Mouse (Mus musculus): ENCODE results near the gene Sae1. TPM values are rescaled to one million over a fixed set of nuclear protein-coding genes. Genes with fewer than 3 reads are reported as not detected.
A peak's percentile ranks its signal among the peaks of the same experiment; 100 is the strongest.

Sae1 gene
- polyA plus RNA-seq, 1 experiment from 2014 or later = 232 TPM

- Histone ChIP-seq H3K27ac (replicated peaks; ENCODE audit: low read depth, low read length) (no peak overlapping the region), H3K36me3 (ENCODE audit: control insufficient read depth, insufficient read depth, low read length) (peaks cover 49% of the 10 kb centered on the region), H3K4me3 (ENCODE audit: low read depth, low read length) (no peak overlapping the region), H3K27me3 (replicated peaks; ENCODE audit: control insufficient read depth, insufficient read depth, low read length) (no peaks in the 10 kb centered on the region), H3K9ac (ENCODE audit: low read depth, low read length) (no peak overlapping the region), H3K4me1 (ENCODE audit: control insufficient read depth, insufficient read depth, low read length) (peaks cover 9% of the 10 kb centered on the region; the same call in 1 of the 2 replicates), H3K9me3 (ENCODE audit: control insufficient read depth, low read length) (no peaks in the 10 kb centered on the region), H3K4me2 (ENCODE audit: low read depth, low read length) (no peak overlapping the region)
- 87% methylated on average over 10 of the region's 10 CpGs for WGBS
- ATAC-seq (ENCODE audit: low read depth) (no peak), DNase-seq (ENCODE audit: low spot score) (no peak)
These were observed 112.4 kb downstream of the Sae1 start for GRCm38 (mm10) chr7:16274922-16275890.

- ATAC-seq (ENCODE audit: low read depth) (peak; percentile 82), DNase-seq (ENCODE audit: low spot score) (peak; percentile 92)
- Histone ChIP-seq H3K27me3 (replicated peaks; ENCODE audit: control insufficient read depth, insufficient read depth, low read length) (no peaks in the 10 kb centered on the region), H3K9me3 (ENCODE audit: control insufficient read depth, low read length) (no peaks in the 10 kb centered on the region), H3K36me3 (ENCODE audit: control insufficient read depth, insufficient read depth, low read length) (peaks cover 37% of the 10 kb centered on the region), H3K9ac (ENCODE audit: low read depth, low read length) (peak overlapping the region; percentile 85), H3K4me1 (ENCODE audit: control insufficient read depth, insufficient read depth, low read length) (peaks cover 9% of the 10 kb centered on the region; the same call in 1 of the 2 replicates), H3K4me3 (ENCODE audit: low read depth, low read length) (peak overlapping the region; percentile 78), H3K4me2 (ENCODE audit: low read depth, low read length) (peak overlapping the region; percentile 77), H3K27ac (replicated peaks; ENCODE audit: low read depth, low read length) (peak overlapping the region; percentile 92)
- WGBS = 0% methylated on average over 13 of the region's 18 CpGs
These were observed 113.9 kb downstream of the Sae1 start for GRCm38 (mm10) chr7:16273766-16274140.

- H3K27me3 ChIP-seq (replicated peaks; ENCODE audit: control insufficient read depth, insufficient read depth, low read length) = no peaks in the 10 kb centered on the region
- H3K27ac ChIP-seq (replicated peaks; ENCODE audit: low read depth, low read length) = peak within 1 kb of the TSS; percentile 92
- H3K9ac ChIP-seq (ENCODE audit: low read depth, low read length) = peak within 1 kb of the TSS; percentile 85
- WGBS = under 1% methylated on average over 28 of the region's 49 CpGs
- peaks cover 32% of the 10 kb centered on the region for H3K36me3 ChIP-seq (ENCODE audit: control insufficient read depth, insufficient read depth, low read length)
- peaks cover 9% of the 10 kb centered on the region; the same call in 1 of the 2 replicates for H3K4me1 ChIP-seq (ENCODE audit: control insufficient read depth, insufficient read depth, low read length)
- ATAC-seq (ENCODE audit: low read depth) (peak; percentile 86), DNase-seq (ENCODE audit: low spot score) (peak; percentile 99)
- H3K4me3 ChIP-seq (ENCODE audit: low read depth, low read length) = peak within 1 kb of the TSS; percentile 78
- H3K9me3 ChIP-seq (ENCODE audit: control insufficient read depth, low read length) = no peaks in the 10 kb centered on the region
- H3K4me2 ChIP-seq (ENCODE audit: low read depth, low read length) = peak within 1 kb of the TSS; percentile 77
These were observed 114.4 kb downstream of the Sae1 start, which contains the start of gene Inafm1 for GRCm38 (mm10) chr7:16273081-16273765. Gene Inafm1 (minus strand): TSS chr7:16273617.

GRCm38 (mm10) chr7:16272681-16273080 lies 114.9 kb downstream of the Sae1 start:
- ATAC-seq (ENCODE audit: low read depth) = peak; percentile 81
- WGBS = 2% methylated on average over 17 of the region's 46 CpGs

GRCm38 (mm10) chr7:16271139-16271538 lies 116.5 kb downstream of the Sae1 start:
- ATAC-seq (ENCODE audit: low read depth) (no peak), DNase-seq (ENCODE audit: low spot score) (no peak)
- Histone ChIP-seq H3K9ac (ENCODE audit: low read depth, low read length) (no peak overlapping the region), H3K9me3 (ENCODE audit: control insufficient read depth, low read length) (no peaks in the 10 kb centered on the region), H3K27ac (replicated peaks; ENCODE audit: low read depth, low read length) (no peak overlapping the region), H3K4me1 (ENCODE audit: control insufficient read depth, insufficient read depth, low read length) (peaks cover 9% of the 10 kb centered on the region; the same call in 1 of the 2 replicates), H3K4me3 (ENCODE audit: low read depth, low read length) (no peak overlapping the region), H3K4me2 (ENCODE audit: low read depth, low read length) (peak overlapping the region; percentile 77; the same call in 1 of the 2 replicates), H3K36me3 (ENCODE audit: control insufficient read depth, insufficient read depth, low read length) (peaks cover 11% of the 10 kb centered on the region), H3K27me3 (replicated peaks; ENCODE audit: control insufficient read depth, insufficient read depth, low read length) (no peaks in the 10 kb centered on the region)
- 24% methylated on average over 1 of the region's 1 CpGs for WGBS

More at GRCm38 (mm10) chr7:16272681-16273080, 114.9 kb downstream of the Sae1 start:
- peaks cover 26% of the 10 kb centered on the region for H3K36me3 ChIP-seq (ENCODE audit: control insufficient read depth, insufficient read depth, low read length)
- H3K4me2 ChIP-seq (ENCODE audit: low read depth, low read length) = peak overlapping the region; percentile 77
- DNase-seq (ENCODE audit: low spot score) = peak; percentile 79
- H3K4me1 ChIP-seq (ENCODE audit: control insufficient read depth, insufficient read depth, low read length) = peaks cover 9% of the 10 kb centered on the region; the same call in 1 of the 2 replicates
- peak overlapping the region; percentile 85 for H3K9ac ChIP-seq (ENCODE audit: low read depth, low read length)
- H3K4me3 ChIP-seq (ENCODE audit: low read depth, low read length) = peak overlapping the region; percentile 78
- H3K9me3 ChIP-seq (ENCODE audit: control insufficient read depth, low read length) = no peaks in the 10 kb centered on the region
- peak overlapping the region; percentile 92 for H3K27ac ChIP-seq (replicated peaks; ENCODE audit: low read depth, low read length)
- no peaks in the 10 kb centered on the region for H3K27me3 ChIP-seq (replicated peaks; ENCODE audit: control insufficient read depth, insufficient read depth, low read length)

Other genes starting within 250 kb of the Sae1 start
- 29.5 and 35.5 TPM in 2 replicates for gene Meis3, start 212.7 kb downstream of the Sae1 start, polyA plus RNA-seq (2014; fragmentation: Nextera tagmentation; extraction: Ambion mirVana)
- 9.2 and 11.3 TPM in 2 replicates for gene Dhx34, start 165.8 kb downstream of the Sae1 start, polyA plus RNA-seq (2014; fragmentation: Nextera tagmentation; extraction: Ambion mirVana)
- gene C5ar2, start 143.7 kb downstream of the Sae1 start, polyA plus RNA-seq (2014; fragmentation: Nextera tagmentation; extraction: Ambion mirVana) = 0.09 TPM in 1 of 2 replicates, not detected in the other
- 4.1 and 4.4 TPM in 2 replicates for gene C5ar1, start 128.3 kb downstream of the Sae1 start, polyA plus RNA-seq (2014; fragmentation: Nextera tagmentation; extraction: Ambion mirVana)
- gene Inafm1, start 114.2 kb downstream of the Sae1 start, polyA plus RNA-seq (2014; fragmentation: Nextera tagmentation; extraction: Ambion mirVana) = 21.1 and 23.4 TPM in 2 replicates
- gene Ccdc9, start 101.0 kb downstream of the Sae1 start, polyA plus RNA-seq (2014; fragmentation: Nextera tagmentation; extraction: Ambion mirVana) = 10.9 and 13.7 TPM in 2 replicates
- 4.0 and 4.6 TPM in 2 replicates for gene Bbc3, start 79.4 kb downstream of the Sae1 start, polyA plus RNA-seq (2014; fragmentation: Nextera tagmentation; extraction: Ambion mirVana)
- gene Zc3h4, start 13.1 kb upstream of the Sae1 start, polyA plus RNA-seq (2014; fragmentation: Nextera tagmentation; extraction: Ambion mirVana) = 12.1 and 13.3 TPM in 2 replicates
- 49.5 and 54.5 TPM in 2 replicates for gene Tmem160, start 65.0 kb upstream of the Sae1 start, polyA plus RNA-seq (2014; fragmentation: Nextera tagmentation; extraction: Ambion mirVana)
- gene Npas1, start 89.9 kb upstream of the Sae1 start, polyA plus RNA-seq (2014; fragmentation: Nextera tagmentation; extraction: Ambion mirVana) = 0.10 and 0.11 TPM in 2 replicates
- 22.0 and 23.0 TPM in 2 replicates for gene Arhgap35, start 227.2 kb upstream of the Sae1 start, polyA plus RNA-seq (2014; fragmentation: Nextera tagmentation; extraction: Ambion mirVana)

All from embryonic facial prominence, embryonic 14.5 days (tissue).